Mouse (Mus musculus) 3134 (cell line): ENCODE data around the gene Slc25a21.

Experiments
- DNase-seq: peaks from one replicate; pipeline ENCODE4 v3.0.0-alpha.2; 2011; ENCODE audit warnings: low spot score; ENCODE audit not compliant: insufficient read length; ENCODE audit errors: extremely low read depth

The Slc25a21 gene

DNA sequence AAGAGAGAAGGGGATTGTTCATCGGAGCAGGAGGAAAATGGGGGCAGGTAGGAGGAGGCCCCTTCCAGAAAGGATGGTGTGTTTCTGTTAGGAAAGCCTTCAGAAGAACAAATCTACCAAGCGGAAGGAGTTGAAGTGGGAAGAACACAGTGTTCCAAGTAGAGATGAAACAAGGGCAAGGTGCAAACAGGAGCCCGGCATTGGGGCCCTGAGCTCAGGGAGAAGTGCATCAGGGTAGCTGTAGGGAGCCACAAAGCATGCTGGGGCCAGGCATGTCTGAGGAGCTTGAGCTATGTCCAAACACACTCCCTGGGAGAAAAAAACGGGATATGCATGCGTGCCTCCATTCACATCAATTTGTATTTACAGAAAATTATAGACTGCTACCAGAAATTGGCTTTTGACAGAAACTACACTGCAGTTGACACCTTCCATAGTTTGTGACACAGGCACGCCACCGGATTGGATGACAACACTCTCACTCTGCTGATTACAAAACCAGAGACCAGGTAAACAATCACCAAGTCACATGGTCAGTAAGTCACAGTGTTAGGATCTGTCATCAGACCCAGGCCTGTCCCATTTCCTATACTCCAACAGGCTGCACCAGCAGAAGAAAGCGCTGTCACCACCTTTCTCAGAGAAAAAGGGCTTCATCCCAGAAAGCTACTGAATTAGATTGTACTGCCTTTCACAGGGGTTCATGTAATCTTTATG is 299.9 kb downstream of the Slc25a21 start:
- no peak for DNase-seq

- no peak for DNase-seq
Observed at GRCm38 (mm10) chr12:56894963-56895362, 302.3 kb downstream of the Slc25a21 start.

DNA sequence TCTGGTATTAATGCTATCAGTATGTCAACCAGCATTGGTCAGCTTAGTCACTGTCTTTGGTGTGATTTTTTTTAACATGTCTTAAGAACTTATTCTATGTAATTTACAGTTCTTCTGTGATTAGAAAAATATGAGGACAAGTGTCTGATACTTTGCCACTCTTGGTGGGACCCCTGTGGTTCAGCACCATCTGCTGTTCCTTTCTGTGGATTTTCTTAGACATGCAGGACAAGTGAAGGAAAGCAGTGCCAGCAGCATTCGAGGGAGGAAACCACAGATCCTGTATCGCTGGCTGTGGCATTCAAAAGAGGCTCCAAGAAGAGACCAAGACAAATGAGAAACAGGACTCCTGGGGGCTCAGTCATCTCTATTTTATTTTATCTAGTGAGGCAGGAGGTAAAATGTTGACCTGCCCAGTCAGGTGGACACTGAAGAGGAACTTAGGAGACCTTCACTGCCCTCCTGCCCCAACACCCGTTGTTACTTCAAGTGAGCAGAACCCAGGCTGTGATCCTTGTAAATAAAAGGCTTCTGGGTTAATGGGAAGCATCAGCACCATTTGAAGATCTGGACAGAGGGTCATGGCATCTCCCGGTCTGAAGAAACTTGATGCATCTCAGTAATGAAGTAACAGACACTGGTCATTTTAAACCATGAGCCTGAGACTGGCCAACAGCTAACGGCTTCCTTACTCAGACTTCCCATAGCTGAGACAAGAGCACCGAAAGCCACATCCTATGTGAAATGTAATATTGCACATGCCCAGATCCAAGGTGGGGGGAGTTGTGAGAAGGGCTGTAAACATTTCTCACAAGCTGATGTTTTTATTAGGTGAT is 306.2 kb downstream of the Slc25a21 start:
- DNase-seq: no peak

GRCm38 (mm10) chr12:56877796-56878195 is 319.5 kb downstream of the Slc25a21 start:
- no peak for DNase-seq

GRCm38 (mm10) chr12:56876549-56876948 is 320.7 kb downstream of the Slc25a21 start:
- no peak for DNase-seq

GRCm38 (mm10) chr12:56873204-56873603 is 324.1 kb downstream of the Slc25a21 start:
- DNase-seq: no peak

DNA sequence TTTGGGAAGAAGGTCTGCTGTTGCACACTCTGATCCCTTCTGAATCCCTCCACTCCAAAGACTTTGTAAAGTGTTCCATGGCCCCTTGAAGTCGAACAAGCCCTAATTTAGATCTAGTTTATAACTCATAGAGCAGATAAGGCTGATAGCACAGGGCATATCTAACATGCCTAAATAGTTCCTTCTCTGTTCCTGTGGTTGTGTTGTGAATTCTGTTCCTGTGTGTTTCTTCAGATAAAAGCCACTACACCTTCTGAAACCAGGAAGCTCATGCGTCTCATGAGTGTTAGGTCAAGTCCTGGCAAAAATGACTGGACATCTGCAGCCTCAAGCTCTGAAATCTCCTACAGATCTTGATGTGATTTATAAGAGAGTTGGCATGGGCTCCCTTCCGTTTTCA is 326.7 kb downstream of the Slc25a21 start:
- DNase-seq: no peak

DNA sequence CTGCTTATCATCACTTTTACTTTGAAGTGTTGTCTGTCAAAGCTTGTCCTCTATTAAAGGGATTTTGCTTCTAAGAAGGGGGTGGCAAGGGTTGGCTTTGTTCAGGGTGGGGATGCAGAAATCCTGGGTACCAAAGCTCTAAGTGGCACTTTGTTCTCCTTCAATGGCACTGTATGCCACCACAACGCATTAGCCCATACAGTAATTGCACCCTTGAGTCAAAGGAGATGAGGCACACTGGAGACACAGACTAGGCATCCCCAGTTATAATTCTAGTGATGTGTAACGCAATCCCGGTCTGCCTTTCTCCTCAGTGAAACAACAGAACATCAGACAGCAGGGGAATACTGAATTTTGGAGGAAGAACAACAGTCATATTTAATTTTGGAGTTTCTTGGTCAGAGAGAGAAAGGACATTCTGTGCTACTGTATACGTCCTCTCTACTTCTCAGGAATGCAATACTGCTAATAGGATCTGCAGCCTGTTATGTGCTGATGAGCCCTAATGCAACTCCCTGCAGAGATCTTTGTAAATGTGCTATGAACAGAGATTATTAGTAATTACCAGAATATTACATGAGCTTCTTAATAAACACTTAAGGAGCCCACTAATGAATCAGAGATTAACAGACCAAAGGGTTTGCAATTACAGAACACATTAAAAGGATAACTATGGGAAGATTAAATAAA is 333.3 kb downstream of the Slc25a21 start:
- DNase-seq: no peak

DNA sequence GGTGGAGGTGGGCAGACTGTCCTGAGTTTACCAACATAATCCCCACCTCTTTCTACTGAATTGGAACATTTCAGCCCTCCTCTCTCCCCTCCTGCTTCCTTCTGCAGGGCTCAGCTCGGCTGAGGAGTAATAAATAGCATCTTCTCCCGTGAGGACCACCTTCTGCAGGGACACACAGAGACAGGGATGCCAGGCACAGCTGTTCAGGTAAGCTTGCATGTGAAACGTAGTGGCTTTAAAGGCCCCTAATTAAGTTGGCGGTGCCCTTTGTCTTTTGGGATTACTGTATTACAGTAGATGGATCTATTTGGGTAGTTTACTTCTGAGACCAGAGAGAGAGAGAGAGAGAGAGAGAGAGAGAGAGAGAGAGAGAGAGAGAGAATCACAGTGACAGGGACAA is 344.6 kb downstream of the Slc25a21 start:
- no peak for DNase-seq

DNA sequence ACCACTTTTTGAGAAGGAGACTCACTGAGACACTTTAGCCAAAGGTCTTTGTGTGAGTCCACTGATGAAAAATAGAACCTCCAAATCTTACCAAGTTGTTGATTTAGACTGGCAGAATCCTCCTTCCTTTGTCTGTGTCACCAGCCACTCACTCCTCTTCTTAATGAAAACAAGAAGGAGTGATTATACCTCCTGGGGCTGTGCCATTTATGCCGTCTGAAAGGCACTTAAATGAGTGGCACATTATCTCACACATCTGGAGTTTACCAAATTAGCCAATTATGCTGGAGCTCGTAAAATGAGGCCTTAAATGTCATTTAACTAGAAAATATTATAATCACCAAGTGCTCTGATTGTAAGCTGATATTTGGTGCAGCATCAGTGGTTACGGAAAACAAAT is 345.8 kb downstream of the Slc25a21 start:
- DNase-seq: no peak

GRCm38 (mm10) chr12:56829945-56830344 is 367.3 kb downstream of the Slc25a21 start:
- no peak for DNase-seq

DNA sequence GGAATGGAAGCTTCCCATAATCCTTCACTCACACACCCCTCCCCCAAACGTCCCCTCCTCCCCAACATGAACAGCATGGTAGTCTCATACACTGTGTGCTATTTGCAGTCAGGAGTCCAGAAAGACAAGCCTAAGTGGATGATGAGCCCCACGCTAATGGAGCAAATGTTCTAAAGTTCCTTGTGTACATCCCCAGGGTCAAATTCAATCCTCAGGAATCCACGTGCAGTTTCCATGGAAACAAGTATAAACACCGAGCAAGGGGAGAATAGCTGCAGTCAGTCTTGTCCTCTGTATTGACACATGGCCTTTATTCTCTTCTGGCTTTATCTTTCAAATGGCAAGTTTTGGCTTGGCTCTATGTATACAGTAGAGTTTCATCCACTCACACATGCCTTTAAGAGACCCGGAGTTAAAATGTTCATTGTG is 367.8 kb downstream of the Slc25a21 start:
- DNase-seq: no peak

DNA sequence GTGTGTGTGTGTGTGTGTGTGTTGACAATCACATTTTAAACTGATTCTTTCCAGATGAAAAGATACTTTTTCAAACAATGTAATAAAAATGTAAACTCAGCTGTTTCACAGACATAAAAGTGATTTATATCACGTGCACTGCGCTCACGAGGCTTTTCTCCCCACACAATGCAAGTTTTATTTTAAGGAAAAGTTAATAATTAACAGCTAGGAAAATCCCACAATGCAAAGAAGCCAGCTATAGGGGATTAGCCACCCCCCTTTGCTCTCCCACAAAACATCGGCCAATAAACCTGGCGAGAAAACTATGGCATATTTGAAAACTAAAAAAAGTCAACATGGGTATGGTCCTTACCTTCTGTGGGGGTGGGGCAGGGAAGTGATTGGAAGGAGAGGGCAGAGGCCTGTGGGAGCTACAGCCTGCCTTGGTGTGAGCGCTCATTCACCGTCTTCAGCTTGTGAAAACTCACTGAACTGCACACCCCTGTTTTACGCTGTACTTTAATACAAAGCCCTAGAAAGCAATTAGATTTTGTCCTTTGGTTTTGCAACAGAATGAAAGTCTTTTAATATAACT is 369.4 kb downstream of the Slc25a21 start:
- DNase-seq: no peak

DNA sequence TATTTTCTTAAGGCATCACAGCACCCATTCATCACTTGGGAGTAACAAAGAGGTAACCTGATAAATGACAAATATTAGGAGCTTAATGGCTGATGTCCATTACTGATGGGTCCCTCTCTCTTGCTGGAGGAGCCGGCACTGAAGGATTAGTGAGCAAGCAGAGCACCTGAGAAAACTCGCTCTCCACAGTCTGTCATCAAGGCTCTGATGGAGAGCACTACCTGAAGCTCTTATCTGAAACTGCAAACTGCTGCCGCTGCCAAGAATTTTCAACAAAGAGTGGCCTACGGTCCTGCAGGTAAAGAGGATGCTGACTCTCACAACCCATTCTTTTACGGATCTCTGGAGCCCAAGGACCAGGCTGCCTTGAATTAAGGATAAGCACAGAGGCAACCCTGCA is 372.6 kb downstream of the Slc25a21 start:
- no peak for DNase-seq

- no peak for DNase-seq
Observed at GRCm38 (mm10) chr12:56822122-56822521, 375.1 kb downstream of the Slc25a21 start.

- DNase-seq: no peak
Observed at GRCm38 (mm10) chr12:56820604-56821003, 376.7 kb downstream of the Slc25a21 start.

DNA sequence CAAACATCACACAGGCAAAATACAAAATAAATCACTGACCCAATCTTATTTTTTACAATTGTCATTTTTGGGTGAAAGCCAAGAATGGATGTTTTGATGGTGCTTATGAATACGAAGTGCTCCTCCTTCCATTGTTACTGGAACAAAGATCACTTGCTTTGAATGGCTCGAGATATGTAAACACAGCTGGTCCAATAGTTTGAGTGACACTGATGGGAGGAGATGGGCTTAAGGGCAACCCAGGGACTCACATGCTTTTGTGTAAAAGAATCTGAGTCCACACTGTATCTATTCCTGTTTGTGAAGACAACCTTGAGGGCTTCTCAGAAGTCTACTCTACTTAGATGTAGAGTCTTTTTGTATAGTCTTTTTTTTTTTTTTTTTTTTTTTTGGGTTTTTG is 389.8 kb downstream of the Slc25a21 start:
- no peak for DNase-seq

- no peak for DNase-seq
Observed at GRCm38 (mm10) chr12:56807078-56807477, 390.2 kb downstream of the Slc25a21 start.

- DNase-seq: no peak
Observed at GRCm38 (mm10) chr12:56804487-56804886, 392.8 kb downstream of the Slc25a21 start.

DNA sequence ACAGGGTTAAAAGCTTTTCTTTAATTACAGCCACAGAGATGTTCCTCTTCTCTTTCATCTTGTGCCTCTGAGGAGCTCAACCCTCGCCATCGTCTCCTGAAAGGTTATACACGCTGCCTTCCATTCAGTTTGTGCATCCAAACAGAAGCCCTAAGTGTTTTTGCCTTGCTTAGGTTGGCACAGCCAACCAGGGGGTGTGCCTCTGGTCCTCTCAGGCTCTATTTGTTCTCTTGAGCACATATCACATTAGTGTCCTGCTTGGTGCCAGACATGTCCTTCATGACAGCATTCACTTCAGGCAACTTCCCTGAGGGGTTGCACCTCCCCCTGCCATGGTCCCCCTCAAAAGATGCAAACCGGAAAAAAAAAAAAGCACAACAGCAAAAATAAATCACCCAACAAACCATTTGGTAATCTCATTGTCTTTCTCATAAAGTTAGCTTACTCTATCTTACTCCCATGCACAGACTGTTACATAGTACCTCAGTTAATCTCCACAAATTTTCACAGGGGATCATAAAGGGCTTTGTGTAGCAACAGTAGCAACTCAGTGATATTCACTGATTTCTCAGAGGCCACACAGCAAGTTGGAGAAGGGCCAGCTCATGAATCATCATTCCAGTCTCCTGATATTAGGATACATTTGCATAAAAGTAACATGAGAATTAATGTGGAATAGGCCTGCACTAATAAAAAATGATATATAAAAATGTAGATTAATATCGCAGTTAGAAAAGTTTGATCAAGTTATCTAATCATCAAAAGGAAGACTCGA is 398.4 kb downstream of the Slc25a21 start:
- no peak for DNase-seq
